8 mouse cellular contexts compared by ENCODE assay signal in genomic region chr13:16017338-16017737, GRCm38 (mm10). TPM values are rescaled to one million over a fixed set of nuclear protein-coding genes. Genes with fewer than 3 reads are reported as not detected.
DNase-seq lines count a peak whose midpoint lies in the region; ATAC-seq and TF ChIP-seq lines count a peak whose summit lies in the region.

No protein-coding gene starts in this region.

- WGBS in cerebellum, adult 2 months = 1% methylated on average over 20 of the region's 20 CpGs
- under 1% methylated on average over 20 of the region's 20 CpGs for WGBS in liver, embryonic 16.5 days (ENCODE audit: insufficient replicate concordance)

- intact Hi-C loops in left cerebral cortex, postnatal 10 days (cut with DNase I) = loop anchor here (10.0 kb wide), 1 partner anchor 627 kb away; no protein-coding TSS in a partner anchor

- H3K27ac ChIP-seq in cerebellum, adult 2 months (ENCODE audit: insufficient read depth, low read length) = no peak overlapping the region
- H3K27ac ChIP-seq in liver, embryonic 16.5 days (ENCODE audit: low read length) = no peak overlapping the region; the same call in 1 of the 2 replicates

- TF ChIP-seq CTCF in cerebellum, adult 2 months (IDR thresholded peaks at IDR 0.05; ENCODE audit: borderline replicate concordance, insufficient read depth, low read depth, low read length) = no peak
- no peak for TF ChIP-seq CTCF in C2C12 (IDR thresholded peaks at IDR 0.05; ENCODE audit: control insufficient read depth, insufficient read depth, insufficient read length)

- no peaks in the 10 kb centered on the region; the same call in 1 of the 2 replicates for H3K27me3 ChIP-seq in cerebellum, adult 2 months (ENCODE audit: control insufficient read depth, insufficient read depth, low read length)
- no peaks in the 10 kb centered on the region for H3K27me3 ChIP-seq in C2C12 (ENCODE audit: control insufficient read depth, insufficient read depth, insufficient read length)
- H3K27me3 ChIP-seq in liver, embryonic 16.5 days (ENCODE audit: control insufficient read depth, insufficient read depth, low read depth, low read length) = no peaks in the 10 kb centered on the region

- H3K79me2 ChIP-seq in C2C12 (ENCODE audit: control insufficient read depth, insufficient read depth) = peaks cover 82% of the 10 kb centered on the region

- H3K9me3 ChIP-seq in liver, embryonic 16.5 days (replicated peaks; ENCODE audit: control insufficient read depth, low read length) = no peaks in the 10 kb centered on the region

- peak overlapping the region; percentile 41 for H3K4me3 ChIP-seq in cerebellum, adult 2 months (replicated peaks; ENCODE audit: insufficient read depth, low read depth, low read length)
- H3K4me3 ChIP-seq in C2C12 (ENCODE audit: insufficient read depth, poor library complexity, severe bottlenecking) = peak overlapping the region; percentile 78
- H3K4me3 ChIP-seq in liver, embryonic 16.5 days (ENCODE audit: low read depth, low read length) = peak overlapping the region; percentile 51

- H3K4me1 ChIP-seq in cerebellum, adult 2 months (ENCODE audit: control insufficient read depth, insufficient read depth, low read length) = no peaks in the 10 kb centered on the region; the same call in 1 of the 2 replicates
- no peaks in the 10 kb centered on the region; the same call in 1 of the 2 replicates for H3K4me1 ChIP-seq in liver, embryonic 16.5 days (ENCODE audit: control insufficient read depth, low read depth, low read length)

- H3K36me3 ChIP-seq in C2C12 (ENCODE audit: control insufficient read depth, insufficient read depth) = peaks cover 19% of the 10 kb centered on the region
- no peaks in the 10 kb centered on the region for H3K36me3 ChIP-seq in liver, embryonic 16.5 days (ENCODE audit: control insufficient read depth, insufficient read depth)

- no peak for DNase-seq in cerebellum, adult 2 months
- DNase-seq in cerebellum, adult 9-11 months = no peak
- DNase-seq in left cerebral cortex, postnatal 10 days (ENCODE audit: extremely low spot score in 1 of 2, low spot score in 2 of 2) = no peak
- no peak for DNase-seq in right cerebral cortex, postnatal 36 days (ENCODE audit: low spot score in 2 of 2)
- DNase-seq in cerebellum, postnatal 36 days = no peak

- TF ChIP-seq POLR2A in cerebellum, adult 2 months (IDR thresholded peaks at IDR 0.05; ENCODE audit: borderline replicate concordance, insufficient read depth, low read length) = no peak

- H3ac ChIP-seq in C2C12 (ENCODE audit: control insufficient read depth, insufficient read length, low read depth) = peak overlapping the region; percentile 66

- peaks cover 73% of the 10 kb centered on the region for H3K79me3 ChIP-seq in C2C12 (ENCODE audit: low read depth)

- peak overlapping the region; percentile 31; the same call in 1 of the 2 replicates for H3K9ac ChIP-seq in liver, embryonic 16.5 days (ENCODE audit: low read depth, low read length)

- ATAC-seq in granulocyte monocyte progenitor cell, adult 5-6 weeks (replicated peaks; ENCODE audit: poor library complexity, severe bottlenecking) = peak; percentile 3; the same call in 1 of the 2 replicates
- no peak for ATAC-seq in liver, embryonic 16.5 days (ENCODE audit: low read depth)

- peak overlapping the region; percentile 52 for H3K4me2 ChIP-seq in liver, embryonic 16.5 days (ENCODE audit: low read depth, low read length)

TF ChIP-seq in C2C12, 6 proteins besides CTCF, POLR2A, EP300 and RAD21:
- TF ChIP-seq FOSL1 (IDR thresholded peaks at IDR 0.05; ENCODE audit: insufficient read depth, low read length, poor library complexity, severe bottlenecking) (no peak), MAX (IDR thresholded peaks at IDR 0.05) (no peak), MYOD1 (IDR thresholded peaks at IDR 0.05; ENCODE audit: control insufficient read depth, insufficient read length, low read depth) (no peak), USF1 (IDR thresholded peaks at IDR 0.05; ENCODE audit: low read depth) (no peak), CEBPB (IDR thresholded peaks at IDR 0.05; ENCODE audit: low read depth) (no peak), MYOG (IDR thresholded peaks at IDR 0.05; ENCODE audit: control insufficient read depth, extremely low read depth, insufficient read length) (no peak)
TF ChIP-seq in C2C12: peak in this region for 0.

RNA-seq across cellular contexts. Expression of gene Inhba, which starts 5.7 kb away (rescaled TPM):
- polyA plus RNA-seq in cerebellum, adult 2 months (2012; rRNA removed) = 1.8 TPM in 2 replicates
- 19.9 TPM for polyA plus RNA-seq in C2C12 (2012; fragmentation: generic; extraction: Trizol)
- total RNA-seq in granulocyte monocyte progenitor cell, adult 5-6 weeks (2014; fragmentation: Nextera tagmentation) = 0.09 TPM in 1 of 2 replicates, not detected in the other
- total RNA-seq in granulocyte monocyte progenitor cell, adult 5-6 weeks (2017) = 0.21 and 0.78 TPM in 2 replicates
- 3.6 and 5.1 TPM in 2 replicates for polyA plus RNA-seq in liver, embryonic 16.5 days (2015; fragmentation: Nextera tagmentation; extraction: Ambion mirVana)
- total RNA-seq in left cerebral cortex, postnatal 10 days (2021) = 10 to 100 TPM in 1 of 2 experiments, 1 to 10 TPM in 1; 8.9 to 10.8 TPM
